Mouse (Mus musculus) embryo, embryonic 10.5 days (tissue): ENCODE results near the gene Zkscan14.
A peak's percentile ranks its signal among the peaks of the same experiment; 100 is the strongest.

ENCODE experiments used
- DNase-seq: peaks from one replicate; pipeline ENCODE4 v3.0.0-alpha.2; 2015; ENCODE audit warnings: low spot score

Gene Zkscan14

GRCm38 (mm10) chr5:145202446-145202845, 778 bp upstream of the Zkscan14 start:
- no peak for DNase-seq

- no peak for DNase-seq
Observed at GRCm38 (mm10) chr5:145200387-145200786, 1.3 kb downstream of the Zkscan14 start.

GRCm38 (mm10) chr5:145191962-145192361, 9.7 kb downstream of the Zkscan14 start, which contains the start of gene Atp5j2:
TSS of gene Atp5j2 (minus strand) at chr5:145192062.
- no peak for DNase-seq

- DNase-seq = peak; percentile 94
Observed at GRCm38 (mm10) chr5:145190875-145191798, 10.5 kb downstream of the Zkscan14 start.

- DNase-seq = no peak
Observed at GRCm38 (mm10) chr5:145190373-145190772, 11.3 kb downstream of the Zkscan14 start.

- DNase-seq = no peak
Observed at GRCm38 (mm10) chr5:145189416-145189815, 12.3 kb downstream of the Zkscan14 start.

GRCm38 (mm10) chr5:145185244-145185643, 16.4 kb downstream of the Zkscan14 start:
- no peak for DNase-seq

GRCm38 (mm10) chr5:145178461-145178980, 23.1 kb downstream of the Zkscan14 start:
- no peak for DNase-seq

- no peak for DNase-seq
Observed at GRCm38 (mm10) chr5:145167306-145167661, 34.4 kb downstream of the Zkscan14 start.

GRCm38 (mm10) chr5:145166536-145167305, 34.9 kb downstream of the Zkscan14 start, which contains the start of the genes Ptcd1 and Cpsf4:
TSS of gene Ptcd1 (minus strand) at chr5:145167108.
TSS of gene Cpsf4 (plus strand) at chr5:145167213.
- DNase-seq = peak; percentile 100

GRCm38 (mm10) chr5:145165184-145165583, 36.5 kb downstream of the Zkscan14 start:
- no peak for DNase-seq

GRCm38 (mm10) chr5:145164710-145165109, 37.0 kb downstream of the Zkscan14 start:
- no peak for DNase-seq

GRCm38 (mm10) chr5:145161361-145161760, 40.3 kb downstream of the Zkscan14 start:
- no peak for DNase-seq

GRCm38 (mm10) chr5:145152690-145153089, 49.0 kb downstream of the Zkscan14 start:
- no peak for DNase-seq

GRCm38 (mm10) chr5:145149294-145149693, 52.4 kb downstream of the Zkscan14 start:
- no peak for DNase-seq

GRCm38 (mm10) chr5:145147748-145148147, 53.9 kb downstream of the Zkscan14 start:
- no peak for DNase-seq
